Mouse (Mus musculus): ENCODE results near the gene Anxa6.
A peak's percentile ranks its signal among the peaks of the same experiment; 100 is the strongest.

Gene Anxa6

DNA sequence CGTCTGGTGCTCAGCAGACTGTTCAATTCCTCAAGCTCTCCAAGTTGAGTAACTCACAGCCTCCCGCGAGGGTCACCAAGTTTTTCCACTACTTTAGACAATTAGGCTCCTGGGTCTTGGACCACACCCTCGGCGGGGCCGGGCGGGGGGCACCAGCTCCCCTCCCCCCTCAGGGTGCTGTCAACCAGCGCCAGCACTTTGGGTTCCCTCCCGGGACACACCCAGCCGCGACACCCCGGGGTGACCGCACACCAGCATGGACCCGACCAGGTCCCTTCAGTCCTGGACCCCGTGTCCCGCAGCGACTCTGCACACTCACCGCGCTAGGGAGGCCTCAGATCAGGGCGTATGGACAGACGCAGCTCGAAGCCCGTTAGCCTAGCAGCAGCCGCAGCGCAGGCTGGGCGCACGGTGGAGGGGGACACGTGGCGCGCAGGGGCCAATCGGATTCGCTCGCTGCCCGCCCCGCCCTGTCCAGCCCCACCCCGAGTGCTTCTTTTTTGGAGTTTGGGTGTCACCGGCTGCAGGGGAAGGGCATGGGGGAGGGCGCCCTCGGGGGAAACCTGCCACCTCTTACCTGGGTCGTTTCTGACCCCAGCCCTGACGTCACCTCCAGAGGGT, at the start of gene Anxa6:
Gene Anxa6 (minus strand): TSS at position 406 of the 621 bp plus-strand sequence.
- peak; percentile 87 for DNase-seq (ENCODE audit: low spot score)

DNA sequence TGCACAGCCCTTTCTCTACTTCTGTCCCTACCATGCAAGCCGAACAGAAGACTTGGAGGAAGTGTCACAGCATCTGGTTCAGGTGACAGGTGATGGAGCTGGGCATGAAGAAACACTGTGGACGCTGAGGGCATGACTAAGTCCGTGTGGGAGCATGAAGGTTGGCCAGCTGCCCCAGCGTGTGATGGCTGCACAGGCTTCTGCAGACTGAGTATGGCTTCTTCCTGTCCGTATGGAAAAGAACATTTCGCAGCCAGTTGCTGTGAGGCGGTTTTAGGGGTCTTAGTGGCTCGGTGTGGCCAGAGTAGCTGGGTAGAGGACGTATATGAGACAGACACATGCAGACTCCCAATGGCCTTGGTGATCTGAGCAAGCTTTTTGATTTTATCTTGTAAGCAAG, 48.0 kb upstream of the Anxa6 start:
- peak; percentile 53 for DNase-seq (ENCODE audit: low spot score)

DNA sequence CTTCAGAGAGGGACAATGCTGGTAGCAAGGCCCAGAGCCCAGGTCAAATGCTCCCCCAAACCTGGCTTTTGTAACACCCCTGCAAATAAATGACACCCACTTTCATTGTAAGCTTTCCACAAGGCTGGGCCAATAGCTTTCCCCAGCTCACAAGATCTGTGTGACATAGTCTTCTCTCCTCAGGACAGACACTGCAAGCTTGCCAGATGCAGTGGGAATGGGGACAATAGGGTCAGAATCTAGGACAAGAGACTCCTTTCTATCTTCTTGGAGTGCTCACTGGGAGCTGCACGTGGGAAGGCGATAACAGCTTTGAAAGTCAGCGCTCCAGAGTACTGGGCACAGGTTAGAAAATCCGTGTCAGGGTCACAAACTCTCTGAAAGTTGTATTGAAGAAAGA, 45.9 kb upstream of the Anxa6 start:
- no peak for DNase-seq (ENCODE audit: low spot score)

DNA sequence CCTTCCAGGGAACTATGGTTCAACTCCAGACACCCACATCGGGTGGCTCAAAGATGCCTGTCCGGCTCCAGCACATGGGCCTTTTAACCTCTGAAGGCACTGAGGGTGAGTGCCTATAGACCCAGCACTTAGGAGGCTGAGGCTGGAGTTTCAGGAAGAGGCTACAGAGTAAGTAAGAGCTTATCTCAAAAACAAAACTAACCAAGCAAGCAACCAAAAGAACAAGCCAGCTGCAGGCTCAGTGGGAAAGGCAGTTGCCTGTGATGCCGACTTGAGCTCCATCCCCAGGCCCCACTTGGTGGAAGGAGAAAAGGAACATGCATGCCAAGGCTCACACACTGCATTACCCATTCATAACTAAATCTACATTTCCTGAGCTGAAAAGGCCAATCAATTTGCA, 45.3 kb upstream of the Anxa6 start:
- no peak for DNase-seq (ENCODE audit: low spot score)

DNA sequence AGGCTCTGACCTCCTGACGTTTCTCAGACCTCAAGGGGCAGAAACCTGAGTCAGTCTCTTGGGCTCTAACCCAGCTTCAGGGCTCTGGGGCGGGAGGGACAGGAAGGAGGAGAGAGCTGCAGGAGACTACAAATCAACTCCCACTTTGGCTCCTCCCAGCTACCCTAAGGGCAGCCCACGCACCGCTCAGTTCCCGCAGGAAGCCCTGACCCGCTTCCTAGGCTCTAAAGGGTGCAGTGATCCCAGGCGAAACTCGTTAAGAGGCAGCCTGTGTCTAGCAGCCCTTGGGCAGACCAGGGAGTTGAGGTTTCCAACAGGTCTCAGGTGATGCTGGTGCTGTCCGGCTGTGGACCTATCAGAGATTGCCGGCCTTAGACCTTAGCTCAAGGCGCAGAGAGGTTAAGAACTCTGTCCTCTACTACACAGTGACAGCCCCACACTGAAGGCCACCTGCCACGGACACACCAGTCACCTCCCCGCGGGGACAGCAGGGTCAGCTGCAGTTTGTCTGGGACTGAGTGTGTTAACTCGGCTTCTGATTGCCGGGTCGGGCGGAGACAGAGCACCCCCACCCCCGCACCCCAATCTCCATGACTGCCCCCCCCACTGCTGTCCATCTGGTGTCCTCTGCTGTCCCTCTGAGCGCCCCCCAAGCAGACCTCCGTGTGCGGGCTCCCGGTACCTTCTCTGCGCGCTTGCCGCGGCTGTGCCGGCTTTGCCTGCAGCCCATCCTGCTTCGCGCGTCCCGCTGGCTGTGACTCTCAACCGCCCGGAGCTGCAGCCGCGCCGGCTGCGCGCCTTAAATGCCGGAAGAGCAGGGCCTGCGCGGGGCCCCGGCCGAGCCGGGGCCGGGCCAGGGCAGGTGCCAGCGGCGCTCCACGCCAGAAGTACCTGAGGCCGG, 44.3 kb upstream of the Anxa6 start, which contains the start of gene Ccdc69:
Gene Ccdc69 (minus strand): TSS at position 801 of the 901 bp plus-strand sequence.
- peak; percentile 67 for DNase-seq (ENCODE audit: low spot score)

DNA sequence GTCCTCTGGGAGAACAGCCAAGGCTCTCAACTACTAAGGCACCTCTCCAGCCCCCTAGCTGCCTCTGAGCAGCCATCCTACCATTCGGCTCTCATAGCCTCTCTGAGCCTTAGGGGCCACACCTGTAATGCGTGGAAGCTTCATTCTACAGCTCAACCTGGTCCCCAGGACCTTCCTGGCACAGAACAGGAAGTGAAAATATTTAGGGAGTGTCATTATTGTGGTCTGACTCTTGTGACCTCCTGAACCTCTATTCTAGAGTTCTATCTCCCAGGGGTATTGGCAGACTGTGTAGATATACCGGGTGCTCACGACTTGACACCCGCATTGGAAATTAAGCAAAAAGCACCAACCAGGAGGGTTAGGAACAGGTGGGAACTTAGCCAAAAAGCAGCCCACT, 43.0 kb upstream of the Anxa6 start:
- DNase-seq (ENCODE audit: low spot score) = no peak

DNA sequence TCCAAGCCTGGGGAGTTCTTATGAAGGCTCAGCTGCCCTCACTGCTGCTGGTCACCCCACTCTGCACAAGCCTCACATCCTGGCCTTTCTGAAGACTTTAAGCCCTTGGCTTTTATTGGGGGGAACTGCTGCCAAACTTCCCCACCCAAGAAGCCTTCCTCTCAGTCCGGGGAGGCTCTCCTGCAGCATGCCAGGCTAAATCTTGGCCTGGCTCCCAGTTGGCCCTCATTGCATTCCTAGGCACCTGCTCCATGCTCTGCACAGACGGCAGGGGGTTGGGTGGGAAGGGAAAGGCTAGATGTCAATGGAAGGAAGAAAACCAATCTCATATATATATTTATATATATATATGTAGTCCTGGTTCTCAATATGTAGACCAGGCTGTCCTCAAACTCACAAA, 42.4 kb upstream of the Anxa6 start:
- no peak for DNase-seq (ENCODE audit: low spot score)

DNA sequence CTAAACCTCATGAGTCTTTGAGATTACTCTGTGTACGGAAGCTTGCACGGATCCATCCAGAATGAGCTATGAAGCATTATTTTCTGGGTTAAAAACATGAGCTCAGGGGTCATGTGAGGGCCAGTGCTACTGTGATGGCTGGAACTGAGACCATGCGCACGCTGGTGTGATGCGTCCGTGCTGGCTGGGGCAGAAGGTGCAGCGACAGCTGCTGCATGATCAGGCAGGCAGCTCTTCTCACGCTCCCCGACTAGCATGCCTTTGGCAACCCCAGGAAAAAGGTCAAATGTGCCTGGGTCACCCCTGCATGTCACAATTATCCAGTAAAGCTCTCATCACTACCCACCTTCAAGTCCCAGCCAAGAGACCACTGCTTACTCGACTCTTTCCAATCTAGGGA, 39.9 kb upstream of the Anxa6 start:
- DNase-seq (ENCODE audit: low spot score) = no peak

DNA sequence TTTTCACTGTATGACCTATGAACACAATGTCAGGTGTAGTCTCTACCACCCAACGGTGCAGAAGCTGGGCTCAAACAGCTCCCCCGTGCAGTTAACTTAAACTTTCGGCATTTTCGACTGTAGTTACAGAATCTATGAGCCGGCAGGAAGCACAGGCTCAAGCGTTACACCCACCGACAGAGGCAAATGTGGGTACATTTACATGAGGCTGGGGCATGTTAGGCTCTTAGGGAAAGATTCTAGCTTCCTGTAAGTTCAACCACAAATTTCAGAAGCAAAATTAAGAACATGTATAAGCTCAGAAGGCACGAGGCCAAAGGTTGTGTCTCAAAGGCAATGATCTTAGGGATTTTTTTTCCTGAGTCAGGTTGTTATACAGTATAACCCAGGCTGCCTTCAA, 39.2 kb upstream of the Anxa6 start:
- DNase-seq (ENCODE audit: low spot score) = no peak

DNA sequence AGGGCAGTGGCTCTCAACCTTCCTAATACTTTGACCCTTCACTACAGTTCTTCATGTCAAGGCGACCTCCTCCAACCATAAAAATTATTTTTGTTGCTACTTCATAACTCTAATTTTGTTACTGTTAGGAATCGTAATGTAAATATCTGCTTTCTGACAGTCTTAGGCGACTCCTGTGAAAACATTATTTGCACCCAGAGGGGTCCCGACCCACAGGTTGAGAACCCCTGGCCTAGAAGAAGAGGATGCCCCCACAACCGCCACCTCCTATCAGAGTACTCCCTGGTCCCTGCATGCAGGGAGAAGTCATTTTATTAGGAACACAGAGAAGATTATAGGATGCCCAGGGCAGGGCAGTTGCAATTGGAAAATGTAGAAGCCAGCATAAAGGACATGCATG, 38.1 kb upstream of the Anxa6 start:
- no peak for DNase-seq (ENCODE audit: low spot score)

DNA sequence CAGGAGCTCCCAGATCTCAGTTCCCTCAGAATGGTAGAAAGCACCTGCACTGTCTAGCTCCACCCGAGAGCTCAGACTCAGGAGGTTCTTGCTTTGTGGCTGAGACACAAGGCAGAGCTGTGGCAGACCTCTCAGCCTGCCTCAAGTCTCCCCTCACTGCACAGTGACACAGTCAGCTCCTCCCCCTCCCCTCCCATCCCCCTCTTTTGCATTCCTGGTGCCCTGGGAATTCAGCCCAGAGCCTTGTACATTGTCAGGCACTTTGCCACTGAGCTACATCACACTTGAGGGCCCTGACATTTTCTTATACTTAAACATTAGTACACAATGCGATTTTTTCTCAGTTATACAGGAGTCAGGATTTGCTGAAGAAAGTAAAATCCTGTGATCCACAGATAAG, 35.8 kb upstream of the Anxa6 start:
- DNase-seq (ENCODE audit: low spot score) = no peak

DNA sequence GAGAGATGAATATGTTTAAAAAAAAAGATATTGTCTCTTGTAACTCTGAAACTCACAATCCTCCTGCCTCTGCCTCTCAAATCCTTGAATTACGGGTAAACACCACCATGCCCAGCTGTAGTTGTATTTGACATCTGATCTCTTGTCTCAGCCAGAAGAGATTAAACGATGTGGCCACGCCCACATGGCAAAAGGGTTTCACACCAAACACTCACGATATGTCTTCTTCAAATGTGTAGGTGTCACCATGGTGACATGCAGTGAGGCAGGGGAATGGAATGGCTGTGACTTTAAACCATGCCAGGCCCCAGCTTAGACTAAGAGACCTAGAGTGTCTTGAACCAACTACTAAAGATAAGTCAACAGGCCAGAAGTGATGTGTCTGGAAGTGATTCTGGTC, 33.7 kb upstream of the Anxa6 start:
- DNase-seq (ENCODE audit: low spot score) = no peak

DNA sequence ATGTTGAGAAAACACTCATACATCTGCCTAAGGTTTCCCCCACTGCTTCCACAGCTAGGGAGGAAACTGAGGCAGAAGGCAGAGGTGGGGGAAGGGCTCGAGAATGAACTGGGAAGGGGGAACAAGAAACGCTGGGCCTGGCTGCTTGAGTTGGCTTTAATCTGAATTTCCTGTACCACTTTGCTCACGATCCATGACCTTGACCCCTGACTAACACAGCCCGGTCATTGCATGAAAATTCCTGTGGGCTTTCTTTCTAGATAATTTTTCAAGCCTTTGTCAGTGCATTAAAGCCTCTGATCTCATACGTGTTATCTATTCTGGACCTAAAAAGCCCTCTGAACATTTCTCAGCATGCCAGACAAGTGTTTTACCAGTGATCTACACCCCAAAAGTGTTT, 29.6 kb upstream of the Anxa6 start:
- DNase-seq (ENCODE audit: low spot score) = no peak

DNA sequence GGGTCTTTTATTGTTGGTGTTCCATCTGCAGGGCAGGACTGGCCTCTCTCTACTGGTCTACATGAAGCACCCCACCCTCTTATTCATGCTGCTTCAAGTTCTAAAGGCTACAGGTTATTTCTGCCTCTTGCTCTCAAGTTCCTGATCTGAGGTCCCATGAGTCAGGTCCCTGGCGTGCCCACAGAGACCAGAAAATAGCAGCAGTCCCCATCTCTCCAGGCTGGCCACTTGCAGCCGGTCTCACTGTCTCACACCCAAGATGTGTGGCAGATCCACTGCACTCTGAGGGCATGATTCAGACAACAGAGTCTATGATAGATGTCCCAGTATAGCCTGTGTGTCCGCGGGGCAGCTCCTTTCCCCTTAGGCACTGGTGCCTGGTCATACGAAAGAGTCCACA, 27.6 kb upstream of the Anxa6 start:
- no peak for DNase-seq (ENCODE audit: low spot score)

DNA sequence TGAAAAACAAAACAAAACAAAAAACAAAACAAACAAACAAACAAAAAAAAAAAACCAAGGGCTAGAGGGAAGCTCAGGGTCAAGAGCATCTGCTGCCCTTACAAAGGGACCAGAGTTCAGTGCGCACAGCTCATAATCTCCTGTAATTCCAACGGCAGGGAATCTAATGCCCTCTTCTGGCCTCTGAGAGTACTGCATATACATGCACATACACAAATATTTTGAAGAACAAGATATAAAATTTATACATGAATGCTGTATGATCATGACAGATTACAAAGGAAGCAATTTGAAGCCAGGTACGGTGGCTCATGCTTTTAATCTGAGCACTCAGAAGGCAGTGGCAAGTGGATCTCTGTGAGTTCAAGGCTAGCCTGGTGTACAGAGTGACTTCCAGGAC, 24.3 kb upstream of the Anxa6 start:
- no peak for DNase-seq (ENCODE audit: low spot score)

DNA sequence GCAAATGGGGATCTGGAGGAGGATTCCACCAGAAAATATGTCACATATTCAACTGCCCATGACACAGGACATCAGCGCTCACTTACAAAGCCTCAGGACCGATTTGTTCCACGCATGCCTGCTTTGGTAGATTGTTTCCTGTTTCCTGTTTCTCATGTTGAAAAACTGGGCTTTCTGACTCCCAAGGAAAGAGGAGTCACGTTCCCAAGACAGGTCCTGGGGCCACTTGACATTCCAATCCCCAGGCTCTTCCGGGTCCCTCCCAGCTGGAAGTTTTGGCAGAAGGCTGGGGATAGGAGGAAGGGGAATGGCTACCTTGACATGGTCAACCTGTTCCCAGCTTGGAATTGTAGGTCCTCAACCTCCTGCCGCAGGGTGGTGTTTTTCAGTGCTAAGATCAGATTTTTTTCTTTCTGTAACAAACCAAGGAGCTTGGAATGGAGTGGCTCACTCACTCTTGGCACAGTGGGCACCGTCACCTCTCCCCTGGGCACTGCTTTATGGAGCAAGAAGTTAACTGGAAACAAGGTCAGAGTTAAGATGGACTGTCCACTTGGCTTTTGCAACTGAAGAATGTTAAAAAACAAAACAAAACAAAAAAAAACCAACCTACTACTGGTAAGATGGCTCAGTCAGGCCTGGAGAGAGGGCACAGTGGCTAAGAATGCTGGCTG, 17.7 kb upstream of the Anxa6 start:
- no peak for DNase-seq (ENCODE audit: low spot score)

DNA sequence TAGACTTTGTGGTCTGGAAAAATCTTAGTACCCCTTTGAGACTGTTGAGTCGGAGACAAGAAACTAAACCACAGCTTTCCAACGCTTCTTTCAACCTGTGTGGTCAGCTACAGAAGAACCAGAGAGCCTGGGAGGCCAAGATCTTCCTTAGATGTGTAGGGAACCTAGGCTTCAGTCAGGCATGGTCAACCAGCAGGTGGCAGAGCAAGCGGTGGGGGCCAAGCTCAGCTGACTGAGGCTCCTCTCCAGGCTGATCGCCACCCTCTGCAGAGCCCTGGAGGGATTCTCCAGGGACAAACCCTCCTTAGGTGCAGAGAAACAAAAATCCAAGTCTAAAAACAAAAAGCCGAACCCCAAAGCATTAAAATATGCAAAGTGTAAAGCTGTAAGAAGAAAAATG, 13.4 kb upstream of the Anxa6 start:
- DNase-seq (ENCODE audit: low spot score) = peak; percentile 73

DNA sequence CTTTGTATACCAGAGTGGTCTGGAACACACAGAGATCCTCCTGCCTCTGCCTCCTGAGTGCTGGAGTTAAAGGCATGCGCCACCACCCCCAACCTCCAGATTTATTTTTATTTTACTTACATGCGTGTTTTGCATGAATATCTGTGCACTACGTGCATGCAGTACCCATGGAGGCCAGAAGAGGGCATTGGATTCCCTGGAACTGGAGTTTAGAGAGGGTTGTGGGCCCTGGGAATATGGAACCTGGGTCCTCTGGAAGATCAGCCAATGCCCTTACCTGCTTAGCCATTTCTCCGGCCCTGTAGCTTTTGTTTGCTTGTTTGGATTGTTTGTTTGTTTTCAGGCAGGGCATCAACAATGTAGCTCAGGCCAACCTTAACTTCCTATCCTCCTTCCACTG, 8.1 kb upstream of the Anxa6 start:
- peak; percentile 73 for DNase-seq (ENCODE audit: low spot score)

DNA sequence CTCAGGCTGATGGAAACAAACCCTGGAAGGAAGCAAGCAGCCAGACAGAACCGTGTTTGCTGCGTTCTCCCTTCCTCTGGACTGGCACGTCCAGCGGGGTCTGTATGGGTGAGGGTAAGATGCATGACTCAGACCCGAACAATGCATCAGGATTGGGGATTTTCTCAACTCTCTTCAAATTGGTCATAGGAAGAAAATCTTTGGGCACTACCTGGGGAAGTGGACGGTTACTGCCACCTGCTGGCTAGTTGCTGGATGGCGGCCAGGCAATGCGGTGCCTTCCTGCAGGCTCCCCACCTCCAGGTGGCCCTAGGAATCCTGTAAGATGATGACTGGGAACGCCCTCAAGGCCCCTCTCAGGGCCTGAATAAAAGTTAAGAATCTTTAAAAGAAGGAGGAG, 6.3 kb upstream of the Anxa6 start:
- peak; percentile 92 for DNase-seq (ENCODE audit: low spot score)

DNA sequence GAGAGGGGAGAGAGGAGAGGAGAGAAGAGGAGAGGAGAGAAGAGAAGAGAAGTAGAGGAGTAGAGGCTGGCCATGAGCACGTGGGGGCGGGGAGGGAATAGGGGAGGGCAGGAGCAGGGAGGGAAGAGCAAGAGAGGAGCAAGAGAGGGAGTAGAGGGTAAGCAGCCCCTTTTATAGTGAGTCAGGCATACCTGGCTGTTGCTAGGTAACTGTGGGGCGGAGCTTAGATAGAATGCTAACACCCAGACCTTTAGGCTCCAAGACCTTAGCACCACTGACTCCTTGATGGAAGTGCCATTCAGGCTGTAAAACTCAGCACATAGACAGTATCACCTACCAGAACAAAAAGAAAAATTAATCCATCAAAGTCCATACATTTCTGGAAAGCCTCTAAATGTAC, 3.4 kb upstream of the Anxa6 start:
- no peak for DNase-seq (ENCODE audit: low spot score)

DNA sequence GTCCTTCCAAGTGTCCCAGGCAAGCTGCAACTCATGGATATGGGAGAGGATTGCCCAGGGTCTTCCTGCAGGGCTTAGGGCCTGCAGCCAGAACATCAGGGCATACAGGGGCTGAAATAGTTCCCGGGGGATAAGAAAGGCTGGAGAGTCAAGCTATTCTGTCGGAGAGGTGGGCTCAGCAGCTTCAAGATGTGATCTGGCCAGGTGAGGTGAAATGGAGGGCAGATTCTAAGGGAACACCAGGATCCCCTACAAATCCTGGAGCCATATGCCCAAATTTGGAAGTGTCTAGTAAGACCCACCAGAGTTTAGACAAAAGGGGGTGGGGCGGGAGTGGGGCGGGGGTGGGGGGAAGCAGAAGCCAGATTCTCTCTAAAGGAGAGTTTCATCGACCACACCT, 959 bp downstream of the Anxa6 start:
- DNase-seq (ENCODE audit: low spot score) = no peak

DNA sequence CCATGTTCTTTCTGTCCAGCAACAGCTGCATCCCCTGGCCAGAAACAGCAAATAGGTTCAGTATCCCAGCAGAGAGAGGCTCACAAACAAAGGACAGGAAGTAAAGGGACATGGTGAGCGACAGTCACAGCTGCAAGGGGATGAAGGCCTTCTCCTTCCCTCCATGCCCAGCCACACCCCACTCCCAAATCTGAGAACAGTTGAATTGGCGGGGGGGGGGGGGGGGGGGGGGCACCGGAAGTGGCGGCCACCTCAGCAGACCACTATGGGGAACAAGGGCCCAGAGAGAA, 1.3 kb downstream of the Anxa6 start:
- no peak for DNase-seq (ENCODE audit: low spot score)

DNA sequence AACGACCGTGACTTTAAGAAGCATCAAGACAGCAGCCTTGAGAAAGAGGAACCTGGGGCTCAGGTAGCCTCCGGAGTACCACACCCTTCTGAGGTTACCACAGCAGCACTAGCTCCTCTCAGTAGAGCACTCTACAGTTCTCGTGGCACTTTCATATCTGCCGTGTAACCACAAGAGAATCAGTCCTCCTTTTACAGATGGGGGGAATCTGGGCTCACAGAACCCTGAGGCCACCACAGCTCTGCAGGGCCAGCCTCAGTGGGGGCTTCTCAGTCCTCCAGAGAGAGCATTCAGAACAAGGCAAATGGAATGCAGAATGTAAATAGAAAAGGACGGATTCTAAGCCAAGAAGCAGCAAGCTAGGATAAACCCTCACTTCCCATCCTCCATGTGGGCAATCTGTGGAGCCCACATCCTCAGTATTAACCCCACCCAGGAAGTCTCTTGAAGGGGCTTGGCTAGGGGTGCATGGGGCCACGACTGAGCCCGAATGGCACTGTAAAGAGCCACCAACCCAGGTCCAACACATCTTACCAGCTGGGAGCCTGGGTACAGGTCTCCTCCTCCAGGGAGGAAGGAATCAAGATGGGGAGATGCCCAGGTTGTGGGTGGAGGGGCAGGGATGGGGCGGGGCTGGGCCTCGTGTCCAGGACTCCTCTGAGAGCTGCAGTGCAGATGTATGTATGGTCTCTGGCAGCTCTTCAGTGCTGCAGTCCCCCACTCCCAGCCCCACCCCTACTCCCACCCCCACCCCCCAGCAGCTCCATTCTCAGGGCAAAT, 1.8 kb downstream of the Anxa6 start:
- no peak for DNase-seq (ENCODE audit: low spot score)

All from testis, postnatal 10 days (tissue).